Mouse (Mus musculus) kidney, postnatal 14 days (tissue): Measurements from ENCODE around the gene Slit3.
A peak's percentile ranks its signal among the peaks of the same experiment; 100 is the strongest.

Experiments used
- DNase-seq: peaks from one replicate; pipeline ENCODE4 v3.0.0; 2022; ENCODE audit warnings: mixed read lengths

Slit3 gene

DNA sequence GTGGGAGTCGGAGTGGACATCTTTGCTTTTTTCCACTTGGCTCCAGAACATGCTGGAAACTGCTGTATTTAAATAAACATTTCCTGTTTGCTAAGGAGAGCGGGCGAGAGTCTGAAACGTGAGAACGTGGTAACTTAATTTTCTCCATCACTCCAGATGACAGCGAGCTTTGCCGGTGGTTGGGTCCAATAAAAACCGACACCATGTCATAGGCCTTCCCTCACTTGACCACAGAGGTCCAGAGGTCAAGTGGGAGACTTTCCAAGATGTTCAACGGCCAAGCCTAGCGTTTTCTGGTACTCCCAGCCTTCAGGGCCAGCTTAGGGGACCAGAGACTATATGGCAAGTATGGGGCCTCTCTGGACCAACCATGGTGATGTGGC is 4.1 kb downstream of the Slit3 start:
- DNase-seq, result peak; percentile 58

DNA sequence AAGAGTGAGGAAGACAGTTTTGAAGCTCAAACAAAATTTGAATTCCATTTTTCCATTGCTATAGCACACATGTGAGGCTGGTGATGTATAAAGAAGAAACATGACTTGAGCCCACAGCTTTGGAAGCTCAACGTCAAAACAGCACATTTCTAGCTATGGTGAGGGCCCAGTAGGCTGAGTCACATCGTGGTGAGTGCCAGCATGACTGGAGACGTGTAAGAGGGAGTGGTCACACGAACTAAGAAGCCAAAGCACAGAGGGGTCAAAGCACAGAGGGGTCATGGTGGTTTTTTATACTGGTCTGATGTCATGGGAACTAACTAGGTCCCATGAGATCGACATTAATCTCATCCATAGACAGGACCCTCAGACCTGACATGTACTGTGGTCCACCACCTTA is 10.7 kb downstream of the Slit3 start:
- DNase-seq, result no peak

DNA sequence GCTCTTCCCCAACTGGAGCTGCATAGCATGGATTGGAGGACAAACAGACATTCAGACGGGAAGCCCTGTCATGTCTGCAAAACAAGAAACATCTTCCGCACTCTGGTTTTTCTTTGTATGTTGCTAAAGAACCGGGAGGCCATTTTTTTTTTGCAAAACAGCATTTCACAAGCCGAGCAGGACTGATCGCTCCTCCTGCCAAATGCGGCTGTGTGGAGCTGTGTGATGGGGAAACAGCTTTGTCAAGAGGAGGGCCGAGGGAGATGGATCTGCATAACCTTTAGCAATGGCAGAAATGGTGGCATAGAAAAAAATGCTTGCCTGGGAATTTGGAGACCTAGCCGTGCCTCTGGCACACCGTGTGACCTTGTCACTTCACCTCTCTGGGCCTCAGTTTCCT is 15.6 kb downstream of the Slit3 start:
- no peak for DNase-seq

DNA sequence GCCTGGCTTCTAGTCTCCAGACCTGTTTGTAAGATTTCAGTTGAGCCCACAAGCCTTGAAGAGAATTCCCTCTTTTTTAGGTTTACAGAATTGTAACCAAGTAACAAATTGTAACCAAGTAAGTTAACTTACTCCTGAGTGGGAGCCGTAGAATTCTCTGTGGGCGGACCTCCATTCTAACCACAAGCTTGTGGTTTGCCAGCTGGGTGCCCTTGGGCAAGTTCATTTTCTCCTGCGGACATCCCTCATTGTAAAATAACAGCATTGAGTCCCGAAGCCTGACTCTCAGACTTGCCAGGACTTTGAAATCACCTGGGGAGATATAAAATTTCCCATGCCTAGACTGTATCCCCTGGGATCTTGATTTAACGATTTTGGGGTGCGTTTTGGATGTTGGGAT is 19.1 kb downstream of the Slit3 start:
- DNase-seq, result no peak

DNA sequence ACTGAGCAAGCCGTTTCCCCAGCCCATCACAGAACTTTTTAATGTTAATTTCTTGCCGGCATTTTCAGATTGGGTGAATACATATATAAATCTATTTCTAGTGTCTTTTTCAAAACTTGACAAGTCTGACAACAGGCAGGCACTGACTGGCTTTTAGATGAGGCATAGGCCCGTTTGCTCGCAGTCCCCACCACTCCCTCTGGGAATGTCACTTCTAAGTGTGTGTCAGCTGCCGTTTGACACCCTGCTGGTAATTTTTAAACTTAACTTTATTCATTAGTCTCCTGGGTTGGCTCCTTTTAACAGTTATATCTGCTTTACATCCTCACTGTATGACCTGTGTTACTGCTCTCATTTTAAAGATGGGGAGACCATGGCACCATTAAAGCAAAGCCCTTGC is 21.2 kb downstream of the Slit3 start:
- no peak for DNase-seq

DNA sequence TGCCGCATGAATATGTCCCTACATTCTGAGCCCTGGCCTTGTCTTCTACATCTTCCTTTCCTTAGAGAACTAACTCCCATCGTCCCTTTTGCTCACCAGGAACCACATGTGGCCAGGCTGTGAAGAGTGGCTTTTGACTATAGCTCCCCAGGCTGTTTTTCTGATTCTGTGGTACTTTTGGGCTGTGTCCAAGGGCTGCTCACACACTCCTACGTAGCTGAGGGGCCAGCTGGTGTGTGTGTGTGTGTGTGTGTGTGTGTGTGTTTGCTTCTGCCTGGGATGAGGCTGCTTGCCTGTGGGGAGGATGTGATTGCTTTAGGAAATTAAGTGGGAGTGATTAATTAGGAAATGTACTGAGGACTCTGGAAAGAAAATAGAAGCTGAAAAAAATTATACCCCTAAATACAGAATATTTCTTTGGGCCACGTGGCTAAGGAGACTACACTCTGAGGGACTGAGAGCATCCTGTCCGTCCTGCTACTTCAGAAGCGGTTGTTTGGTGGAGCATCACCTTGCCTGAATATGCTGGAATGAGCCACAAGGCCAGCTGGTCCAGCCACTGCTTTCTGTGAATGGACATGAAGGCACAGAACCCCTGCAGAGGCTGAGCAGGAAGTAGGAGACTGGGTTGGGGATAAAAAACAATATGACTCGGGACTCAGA is 21.8 kb downstream of the Slit3 start:
- peak; percentile 50 for DNase-seq

DNA sequence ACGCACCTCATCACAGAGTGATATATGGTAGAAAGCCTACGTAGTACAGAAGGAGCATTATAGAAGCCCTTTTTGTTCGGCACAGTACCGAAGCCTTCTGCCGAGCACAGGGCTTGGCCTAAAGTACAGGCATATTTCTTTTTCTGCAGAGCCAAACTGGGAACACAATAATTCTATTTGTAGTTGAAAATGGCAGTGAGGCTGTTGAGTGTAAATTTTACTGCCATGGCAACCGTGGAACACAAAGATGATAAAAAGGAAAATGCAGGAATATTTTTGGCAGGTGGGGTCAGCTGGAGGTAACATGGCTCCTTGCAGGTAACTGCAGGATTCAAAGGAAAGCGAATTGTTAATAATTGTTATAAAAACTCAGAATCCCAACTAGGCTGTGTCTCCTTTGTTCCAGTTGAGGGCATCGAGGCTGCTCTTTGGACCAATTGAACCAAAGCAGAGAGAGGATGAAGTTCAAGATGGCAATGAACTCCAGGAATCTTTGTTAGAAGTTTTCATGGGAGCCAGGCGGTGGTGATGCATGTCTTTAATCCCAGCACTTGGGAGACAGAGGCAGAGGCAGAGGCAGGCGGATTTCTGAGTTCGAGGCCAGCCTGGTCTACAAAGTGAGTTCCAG is 26.9 kb downstream of the Slit3 start:
- peak; percentile 53 for DNase-seq

DNA sequence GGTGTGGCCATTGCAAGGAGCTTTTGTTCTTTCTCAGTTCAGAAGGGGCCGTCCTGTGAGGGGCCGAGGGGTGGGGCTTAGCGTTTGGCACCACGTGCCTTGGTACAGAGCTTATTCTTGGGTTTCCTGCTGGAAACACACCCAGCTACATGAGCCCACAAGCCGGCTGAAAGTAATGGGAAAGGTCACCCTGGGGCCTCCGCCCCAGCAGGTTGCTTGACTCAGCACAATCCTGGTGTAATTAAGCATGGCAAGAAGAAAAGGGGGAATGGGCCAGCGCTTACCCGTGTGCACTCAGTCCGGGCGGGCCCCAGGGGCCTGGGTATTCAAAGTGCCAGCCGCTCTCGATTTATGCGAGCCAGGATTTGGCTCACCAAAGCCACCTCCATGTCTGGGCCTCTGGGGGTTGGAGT is 30.5 kb downstream of the Slit3 start:
- peak; percentile 48 for DNase-seq

DNA sequence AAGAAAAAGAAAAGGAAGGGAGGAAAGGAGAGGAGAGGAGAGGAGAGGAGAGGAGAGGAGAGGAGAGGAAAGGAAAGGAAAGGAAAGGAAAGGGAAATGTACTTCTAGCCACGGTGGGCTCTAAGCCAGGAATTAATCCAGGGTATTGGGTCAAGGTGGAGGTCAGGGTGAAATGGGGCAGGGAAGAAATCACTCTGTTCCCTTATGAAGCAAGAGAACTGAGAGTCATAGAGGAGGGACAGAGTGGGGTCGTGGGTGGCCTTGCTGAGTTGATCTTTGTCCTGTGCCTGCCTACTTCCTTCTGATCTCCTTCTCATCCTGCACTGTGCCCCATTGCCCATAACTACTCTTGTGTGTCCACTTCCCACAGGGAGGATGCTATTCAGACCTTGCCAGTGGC is 31.9 kb downstream of the Slit3 start:
- peak; percentile 9 for DNase-seq

DNA sequence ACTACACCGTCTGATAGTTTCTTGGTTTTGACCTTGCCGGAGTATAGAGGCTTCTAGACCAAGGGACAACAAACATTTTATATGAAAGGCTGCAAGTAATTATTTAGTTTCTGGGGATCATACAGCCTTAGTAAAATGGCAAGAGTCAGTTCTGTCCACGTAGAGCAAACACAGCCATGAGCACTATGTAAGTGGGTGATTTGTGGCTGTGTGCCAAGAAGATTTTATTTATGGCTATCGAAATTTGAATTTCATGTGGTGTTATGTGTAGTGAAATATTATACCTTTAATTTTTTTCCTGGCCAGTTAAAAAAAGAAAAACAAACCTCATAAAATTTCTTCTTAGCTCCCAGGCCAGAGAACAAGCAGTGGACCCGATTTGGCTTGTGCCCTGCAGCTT is 33.4 kb downstream of the Slit3 start:
- DNase-seq, result no peak

DNA sequence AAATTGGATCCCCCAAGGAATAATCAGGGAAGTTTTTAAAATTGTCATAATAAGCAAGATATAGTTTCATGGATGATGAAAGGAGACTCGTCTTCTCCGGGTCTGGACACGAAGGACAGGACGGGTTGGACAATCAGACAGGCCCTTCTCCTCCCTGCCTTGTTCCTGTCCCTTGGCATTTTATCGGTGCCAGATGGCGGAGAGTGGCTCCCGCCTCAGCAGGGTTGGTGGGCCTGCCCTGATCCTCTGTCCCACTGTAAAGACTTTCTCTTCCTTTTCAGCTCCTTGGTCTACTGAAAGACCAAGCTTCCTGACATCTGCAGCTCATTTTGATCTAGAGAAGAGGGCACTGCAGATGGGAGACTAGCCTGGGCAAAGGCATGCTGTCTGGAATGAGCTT is 34.3 kb downstream of the Slit3 start:
- DNase-seq, result no peak

DNA sequence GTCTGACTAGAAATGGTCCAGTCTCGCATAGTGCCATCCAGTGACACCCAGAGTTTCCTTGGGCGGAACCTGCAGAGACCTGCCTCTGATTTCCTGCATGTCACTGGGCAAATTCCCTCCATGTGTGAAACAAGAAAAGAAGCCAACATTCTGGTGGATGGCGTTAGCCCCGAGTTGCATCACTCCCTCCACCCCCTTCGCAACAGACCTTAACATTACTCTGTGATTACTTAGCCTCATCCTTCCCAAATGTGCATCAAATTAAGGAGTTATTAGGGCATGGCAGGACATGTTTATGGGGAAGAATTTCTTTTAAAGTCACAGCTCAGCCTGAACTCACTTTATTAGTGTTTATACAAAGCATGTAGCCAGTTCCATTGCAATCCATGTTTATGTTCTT is 35.7 kb downstream of the Slit3 start:
- no peak for DNase-seq

DNA sequence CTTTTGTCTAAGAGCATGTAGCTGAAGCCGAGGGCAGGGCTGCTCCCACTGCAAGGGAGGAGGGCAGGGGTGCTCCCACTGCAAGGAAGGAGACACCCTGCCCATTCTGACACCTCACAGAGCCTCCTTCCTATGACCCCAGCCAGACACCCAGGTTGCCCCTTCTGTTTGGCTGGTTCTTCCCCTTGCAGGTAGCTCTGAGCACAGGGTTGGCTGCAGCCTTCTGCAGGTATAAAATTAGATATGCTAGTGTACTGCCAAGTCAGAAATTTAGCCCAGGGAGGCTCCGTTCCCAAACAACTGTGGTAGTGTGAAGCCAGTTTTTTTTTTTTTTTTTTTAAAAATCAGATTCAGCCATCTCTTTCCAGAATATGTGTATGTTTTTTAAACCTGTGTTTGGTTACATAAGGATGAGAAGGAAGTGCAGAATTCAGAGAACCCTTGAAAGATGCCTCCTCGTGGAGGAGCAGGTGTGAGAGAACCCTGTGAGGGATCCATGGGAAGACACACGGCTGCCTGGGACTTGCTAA is 39.7 kb downstream of the Slit3 start:
- no peak for DNase-seq

DNA sequence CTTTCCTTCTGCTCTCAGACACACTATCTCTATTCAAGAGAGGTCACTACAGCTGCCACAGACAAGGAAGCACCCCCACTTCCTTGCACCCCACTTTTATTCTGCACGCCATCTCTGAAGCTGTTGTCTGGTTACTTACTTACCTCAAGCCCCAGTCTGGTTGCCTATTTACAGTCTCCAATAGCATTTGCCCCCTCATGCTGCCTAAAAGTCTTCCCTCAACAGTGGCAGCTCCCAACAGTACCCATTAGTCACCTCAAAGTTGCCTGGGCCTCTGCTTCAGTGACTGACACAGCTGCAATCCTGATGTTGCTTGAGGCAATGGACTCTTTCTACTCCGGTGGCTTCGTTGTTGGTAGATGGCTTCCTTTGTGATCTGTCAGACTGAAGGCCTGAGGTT is 42.4 kb downstream of the Slit3 start:
- no peak for DNase-seq

DNA sequence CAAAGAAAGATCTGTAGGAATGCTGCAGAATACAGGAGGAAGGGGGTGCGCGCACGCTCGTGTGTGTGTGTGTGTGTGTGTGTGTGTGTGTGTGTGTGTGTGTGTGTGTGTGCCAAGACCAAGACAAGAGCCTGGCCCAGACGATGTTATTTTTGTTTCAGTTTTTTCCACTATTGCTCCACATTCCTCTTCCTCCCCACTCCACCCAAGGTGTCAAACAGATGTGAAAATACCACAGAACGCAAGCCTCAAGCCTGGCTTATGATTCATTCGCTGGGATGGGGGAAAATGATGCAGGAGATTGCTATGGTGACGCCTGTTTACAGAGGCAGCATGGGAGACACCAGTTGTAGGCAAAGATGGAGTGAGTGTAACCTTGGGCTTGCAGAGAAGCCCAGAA is 46.2 kb downstream of the Slit3 start:
- DNase-seq, result no peak

DNA sequence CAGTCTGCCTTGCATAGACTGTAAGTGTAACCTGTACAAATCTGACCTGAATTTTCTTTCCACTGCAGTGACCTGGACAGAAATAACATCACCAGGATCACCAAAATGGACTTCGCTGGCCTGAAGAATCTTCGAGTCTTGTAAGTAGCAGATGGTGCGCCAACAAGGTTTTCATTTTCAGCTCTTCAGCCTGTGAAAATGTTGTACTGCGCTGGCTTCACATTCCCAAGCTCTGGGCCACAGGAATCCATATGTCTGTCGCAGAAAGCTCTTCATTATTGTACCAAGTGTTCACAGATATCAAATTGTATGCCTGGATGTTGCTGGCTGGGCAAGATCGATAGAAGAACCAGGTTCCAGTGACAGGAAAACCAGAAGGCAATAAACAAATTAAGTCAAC is 50.5 kb downstream of the Slit3 start:
- DNase-seq, result no peak

DNA sequence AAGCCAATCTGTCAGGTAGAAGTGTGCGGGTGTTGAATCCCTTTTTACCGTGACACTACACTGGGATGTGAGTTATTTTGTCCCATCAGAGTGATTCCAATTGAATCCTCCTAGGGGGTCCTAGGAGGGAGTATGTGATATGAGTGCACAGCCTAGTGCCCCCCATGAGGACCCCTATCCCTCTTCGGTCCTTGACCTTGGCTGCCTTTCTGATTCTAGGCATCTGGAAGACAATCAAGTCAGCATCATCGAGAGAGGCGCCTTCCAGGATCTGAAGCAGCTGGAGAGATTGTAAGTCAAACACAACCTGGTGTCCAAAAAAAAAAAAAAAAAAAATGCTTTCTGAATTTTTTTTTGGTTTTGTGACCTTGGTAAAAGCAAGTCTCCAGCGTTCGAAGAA is 56.5 kb downstream of the Slit3 start:
- DNase-seq, result no peak

DNA sequence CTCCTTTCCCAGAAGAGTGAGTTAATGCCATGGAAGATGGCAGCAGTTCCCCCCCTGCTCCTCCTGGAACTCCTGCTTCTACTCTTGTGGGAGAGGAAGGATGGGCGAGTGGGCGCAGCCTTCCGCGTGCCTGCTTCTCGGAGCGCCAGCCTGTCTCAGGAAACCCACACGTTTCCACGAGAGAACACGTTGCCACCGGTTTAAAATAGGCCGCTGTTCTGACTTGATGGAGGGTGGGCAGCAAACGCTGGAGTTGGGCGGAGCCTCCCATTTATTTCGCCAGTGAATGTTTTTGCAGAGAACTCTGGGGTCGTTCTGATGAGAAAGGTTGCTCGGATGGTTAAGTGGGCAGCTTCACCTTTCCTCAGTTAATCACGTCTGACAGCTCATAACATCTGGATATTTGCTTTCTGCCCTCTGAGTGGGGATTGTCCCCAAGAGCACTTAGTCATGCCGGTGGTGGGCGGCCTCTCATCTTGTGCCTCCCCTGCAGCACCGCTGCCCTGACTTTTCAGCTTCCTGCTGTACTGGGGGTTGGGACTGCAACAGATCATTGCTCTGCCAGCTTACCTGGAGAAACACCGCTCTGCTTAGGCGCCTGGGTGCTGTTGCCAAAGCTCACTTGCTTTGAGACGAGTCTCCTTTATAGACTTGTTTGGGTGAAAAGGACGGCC is 57.3 kb downstream of the Slit3 start:
- peak; percentile 11 for DNase-seq

DNA sequence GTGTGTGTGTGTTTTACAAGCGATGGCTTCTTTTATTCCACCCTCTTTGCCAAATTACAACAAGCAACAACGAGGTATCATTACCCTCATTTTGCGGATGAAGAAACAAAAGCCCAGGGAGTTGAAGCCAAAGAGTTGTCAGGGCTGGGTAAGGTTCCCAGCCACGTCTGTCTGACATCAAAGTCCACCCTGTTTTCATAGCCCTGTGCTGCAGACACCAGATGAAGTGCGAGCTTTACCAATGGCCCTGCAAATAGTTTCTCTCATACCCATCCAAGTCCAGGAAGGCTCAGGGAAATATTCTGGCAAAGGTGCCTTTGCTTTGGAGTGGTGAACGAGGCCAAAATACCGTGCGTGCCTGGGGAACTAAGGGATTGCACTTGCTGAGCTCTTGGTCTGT is 58.3 kb downstream of the Slit3 start:
- DNase-seq, result no peak

DNA sequence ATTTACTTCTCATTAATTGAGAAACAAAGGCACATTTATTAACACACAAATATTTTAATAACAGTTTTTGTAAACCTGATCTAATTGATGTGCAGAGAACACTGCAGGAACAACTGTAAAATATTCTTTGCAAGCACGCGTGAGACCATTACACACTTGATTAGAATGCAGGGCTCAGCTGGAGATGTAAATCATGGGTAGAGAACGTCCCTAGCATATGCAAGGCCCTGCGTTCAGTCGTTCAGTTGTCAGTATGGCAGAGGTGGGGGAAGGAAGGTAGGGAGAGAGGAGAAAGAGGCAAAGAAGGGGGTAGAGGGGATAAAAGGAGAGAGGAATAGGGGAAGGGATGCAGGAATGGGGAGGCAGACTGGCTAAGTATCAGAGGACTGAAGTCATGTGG is 61.9 kb downstream of the Slit3 start:
- DNase-seq, result no peak

DNA sequence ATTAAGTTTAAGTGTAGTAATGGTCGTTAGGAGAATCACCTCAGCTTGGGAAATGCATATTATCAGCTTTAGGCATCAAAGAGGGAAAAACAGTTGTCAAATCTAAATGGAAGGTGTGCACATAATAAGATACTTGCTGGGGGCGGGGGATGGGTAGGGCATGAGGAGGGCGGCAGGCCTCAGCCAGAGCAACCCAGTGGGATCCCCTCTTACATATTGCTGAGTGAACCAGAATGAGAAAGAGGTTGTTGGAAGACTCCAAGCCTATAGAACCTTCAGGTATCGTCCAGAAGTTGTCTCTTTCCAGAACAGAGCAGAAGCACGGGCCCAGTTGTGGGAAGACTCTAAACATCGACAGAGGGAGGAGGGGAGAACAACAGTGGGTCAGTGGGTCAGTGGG is 73.8 kb downstream of the Slit3 start:
- no peak for DNase-seq

DNA sequence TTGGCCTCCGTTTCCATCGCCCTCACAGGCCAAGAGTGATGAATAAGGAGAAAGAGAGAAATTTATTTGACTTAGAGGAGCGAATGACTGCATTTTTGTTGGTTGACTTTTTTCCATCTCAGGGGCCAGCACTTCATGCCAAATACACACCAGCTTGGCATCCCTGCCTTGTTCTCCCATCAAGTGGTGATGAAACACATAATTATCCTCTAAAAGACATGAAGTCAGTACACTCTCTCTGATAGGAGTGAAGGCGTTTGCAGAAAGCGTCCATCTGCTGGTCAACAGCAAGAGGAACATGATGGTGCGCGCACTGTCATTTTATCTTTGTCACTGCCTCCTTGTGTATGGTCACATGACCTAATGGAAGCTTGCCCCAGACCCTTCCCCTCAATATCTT is 75.8 kb downstream of the Slit3 start:
- no peak for DNase-seq

DNA sequence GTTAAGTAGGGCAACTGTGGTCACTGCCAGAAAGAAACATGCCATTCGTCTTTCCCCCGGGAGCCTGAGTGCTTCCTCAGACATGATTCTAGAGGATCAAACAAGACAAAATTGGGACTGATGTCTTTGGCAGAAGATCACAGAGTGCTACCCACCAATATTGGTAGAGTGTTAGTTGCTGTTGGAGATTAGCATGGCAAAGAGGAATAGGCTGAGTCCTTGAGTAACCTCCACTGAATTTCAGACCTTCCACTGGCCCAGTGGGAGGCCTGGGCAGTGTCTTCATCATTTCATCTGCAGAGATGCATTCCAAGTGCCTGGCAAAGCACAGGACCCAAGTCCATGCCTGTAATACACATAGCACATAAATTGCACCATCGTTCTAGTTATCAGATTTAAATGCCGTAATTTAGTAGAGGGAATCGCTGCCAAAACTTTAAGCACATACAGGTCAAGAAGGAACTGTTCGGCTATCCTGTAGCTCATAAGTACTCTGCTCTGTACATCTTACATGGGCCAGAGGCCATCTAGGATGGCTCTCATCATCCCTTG is 77.6 kb downstream of the Slit3 start:
- DNase-seq, result no peak

DNA sequence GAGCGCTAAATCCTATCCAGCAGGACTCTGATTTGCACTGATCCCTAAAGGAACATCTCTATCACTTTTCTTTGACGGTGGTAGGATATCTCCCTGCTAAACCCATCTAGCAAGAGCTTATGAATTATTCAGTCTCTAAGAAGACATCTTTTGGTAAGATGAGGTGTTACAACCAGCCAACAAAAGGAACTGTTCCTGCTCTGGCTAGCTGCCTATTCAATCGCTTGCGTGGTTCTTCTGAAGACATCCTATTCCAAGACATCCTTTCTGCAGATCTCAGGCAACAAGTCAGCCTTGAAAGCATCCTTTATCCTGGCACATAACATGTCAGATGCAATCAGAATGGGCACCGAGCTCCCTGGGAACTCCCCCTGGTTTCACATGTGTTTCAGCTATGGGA is 81.3 kb downstream of the Slit3 start:
- no peak for DNase-seq
